Mouse (Mus musculus): ENCODE measurements around the gene Mttp.
A peak's percentile ranks its signal among the peaks of the same experiment; 100 is the strongest.

Mttp gene

GRCm38 (mm10) chr3:138043316-138043715 is 101.5 kb downstream of the Mttp start:
- peak; percentile 29 to 49 for DNase-seq

GRCm38 (mm10) chr3:138041591-138042301 is 103.0 kb downstream of the Mttp start:
- no peak for DNase-seq

GRCm38 (mm10) chr3:138040938-138041337 is 103.8 kb downstream of the Mttp start:
- DNase-seq = no peak

Measured in cerebellum, postnatal 14 days (tissue).